Mouse (Mus musculus): Measurements from ENCODE around the gene Pan2. TPM values are rescaled to one million over a fixed set of nuclear protein-coding genes. Genes with fewer than 3 reads are reported as not detected.

The Pan2 gene
- total and polyA plus RNA-seq, 2 experiments from 2014 or later, result 14.3 to 25.2 TPM

GRCm38 (mm10) chr10:128298702-128299171, 4.4 kb upstream of the Pan2 start, which contains the start of gene Il23a:
TSS of gene Il23a (minus strand) at chr10:128298752.
- no peaks in the 10 kb centered on the region for H3K9me3 ChIP-seq (ENCODE audit: low read length)
- TF ChIP-seq CTCF (IDR thresholded peaks at IDR 0.05; ENCODE audit: low read depth), result no peak
- no peak within 1 kb of the TSS for H3K9ac ChIP-seq (replicated peaks; ENCODE audit: low read length)
- H3K27ac ChIP-seq, result no peak within 1 kb of the TSS; the same call in 1 of the 2 replicates
- 81% methylated on average over 11 of the region's 11 CpGs for WGBS
- H3K4me3 ChIP-seq (ENCODE audit: low read length), result no peak within 1 kb of the TSS
- peaks cover 7% of the 10 kb centered on the region; the same call in 1 of the 2 replicates for H3K4me1 ChIP-seq (ENCODE audit: insufficient read depth, low read length)
- no peak for ATAC-seq
- H3K4me2 ChIP-seq (ENCODE audit: low read depth, low read length), result no peak within 1 kb of the TSS
- no peaks in the 10 kb centered on the region for H3K27me3 ChIP-seq (ENCODE audit: insufficient read depth, low read length)
- no peak for DNase-seq (ENCODE audit: low spot score)
- H3K36me3 ChIP-seq (ENCODE audit: insufficient read depth, low read length), result no peaks in the 10 kb centered on the region

GRCm38 (mm10) chr10:128302357-128302756, 778 bp upstream of the Pan2 start:
- Histone ChIP-seq H3K27ac (peak overlapping the region; percentile 95), H3K9ac (replicated peaks; ENCODE audit: low read length) (peak overlapping the region; percentile 74), H3K36me3 (ENCODE audit: insufficient read depth, low read length) (no peaks in the 10 kb centered on the region), H3K4me2 (ENCODE audit: low read depth, low read length) (peak overlapping the region; percentile 68), H3K27me3 (ENCODE audit: insufficient read depth, low read length) (no peaks in the 10 kb centered on the region), H3K9me3 (ENCODE audit: low read length) (no peaks in the 10 kb centered on the region), H3K4me1 (ENCODE audit: insufficient read depth, low read length) (peaks cover 14% of the 10 kb centered on the region), H3K4me3 (ENCODE audit: low read length) (peak overlapping the region; percentile 46)
- WGBS, result 33% methylated on average over 3 of the region's 3 CpGs
- TF ChIP-seq CTCF (IDR thresholded peaks at IDR 0.05; ENCODE audit: low read depth), result no peak
- DNase-seq (ENCODE audit: low spot score) (no peak), ATAC-seq (no peak)

GRCm38 (mm10) chr10:128302785-128303125, 380 bp upstream of the Pan2 start:
- DNase-seq (ENCODE audit: low spot score) (peak; percentile 5), ATAC-seq (peak; percentile 63)
- Histone ChIP-seq H3K9ac (replicated peaks; ENCODE audit: low read length) (peak overlapping the region; percentile 74), H3K36me3 (ENCODE audit: insufficient read depth, low read length) (0 out of 2 replicates have a peak, but pooled peaks cover under 1% of the 10 kb centered on the region), H3K27ac (peak overlapping the region; percentile 95), H3K4me1 (ENCODE audit: insufficient read depth, low read length) (peaks cover 14% of the 10 kb centered on the region), H3K9me3 (ENCODE audit: low read length) (no peaks in the 10 kb centered on the region), H3K4me3 (ENCODE audit: low read length) (peak overlapping the region; percentile 46), H3K4me2 (ENCODE audit: low read depth, low read length) (peak overlapping the region; percentile 68), H3K27me3 (ENCODE audit: insufficient read depth, low read length) (no peaks in the 10 kb centered on the region)
- 0% methylated on average over 9 of the region's 9 CpGs for WGBS
- TF ChIP-seq CTCF (IDR thresholded peaks at IDR 0.05; ENCODE audit: low read depth), result no peak

GRCm38 (mm10) chr10:128309654-128310053, 6.5 kb downstream of the Pan2 start:
- H3K4me1 ChIP-seq (ENCODE audit: insufficient read depth, low read length), result no peaks in the 10 kb centered on the region
- H3K27me3 ChIP-seq (ENCODE audit: insufficient read depth, low read length), result no peaks in the 10 kb centered on the region
- 86% methylated on average over 7 of the region's 7 CpGs for WGBS
- H3K9me3 ChIP-seq (ENCODE audit: low read length), result no peaks in the 10 kb centered on the region
- ATAC-seq (no peak), DNase-seq (ENCODE audit: low spot score) (no peak)
- H3K9ac ChIP-seq (replicated peaks; ENCODE audit: low read length), result no peak overlapping the region
- TF ChIP-seq CTCF (IDR thresholded peaks at IDR 0.05; ENCODE audit: low read depth), result peak; percentile 23; the same call in 1 of the 2 replicates
- peaks cover 27% of the 10 kb centered on the region for H3K36me3 ChIP-seq (ENCODE audit: insufficient read depth, low read length)
- no peak overlapping the region for H3K4me3 ChIP-seq (ENCODE audit: low read length)
- no peak overlapping the region for H3K4me2 ChIP-seq (ENCODE audit: low read depth, low read length)
- H3K27ac ChIP-seq, result no peak overlapping the region

GRCm38 (mm10) chr10:128310177-128310576, 7.0 kb downstream of the Pan2 start:
- H3K9ac ChIP-seq (replicated peaks; ENCODE audit: low read length), result no peak overlapping the region
- DNase-seq (ENCODE audit: low spot score) (peak; percentile 46), ATAC-seq (no peak)
- H3K4me3 ChIP-seq (ENCODE audit: low read length), result no peak overlapping the region
- 35% methylated on average over 11 of the region's 11 CpGs for WGBS
- 0 out of 2 replicates have a peak overlapping the region, but pooled peaks have one; percentile 11 for H3K27ac ChIP-seq
- no peaks in the 10 kb centered on the region for H3K27me3 ChIP-seq (ENCODE audit: insufficient read depth, low read length)
- no peak for TF ChIP-seq CTCF (IDR thresholded peaks at IDR 0.05; ENCODE audit: low read depth)
- H3K36me3 ChIP-seq (ENCODE audit: insufficient read depth, low read length), result peaks cover 32% of the 10 kb centered on the region
- H3K4me1 ChIP-seq (ENCODE audit: insufficient read depth, low read length), result no peaks in the 10 kb centered on the region
- no peak overlapping the region for H3K4me2 ChIP-seq (ENCODE audit: low read depth, low read length)
- H3K9me3 ChIP-seq (ENCODE audit: low read length), result no peaks in the 10 kb centered on the region

GRCm38 (mm10) chr10:128310902-128311301, 7.8 kb downstream of the Pan2 start:
- no peak overlapping the region for H3K27ac ChIP-seq
- H3K4me2 ChIP-seq (ENCODE audit: low read depth, low read length), result no peak overlapping the region
- H3K4me1 ChIP-seq (ENCODE audit: insufficient read depth, low read length), result no peaks in the 10 kb centered on the region
- no peak for TF ChIP-seq CTCF (IDR thresholded peaks at IDR 0.05; ENCODE audit: low read depth)
- 87% methylated on average over 4 of the region's 4 CpGs for WGBS
- no peak overlapping the region for H3K9ac ChIP-seq (replicated peaks; ENCODE audit: low read length)
- no peak overlapping the region for H3K4me3 ChIP-seq (ENCODE audit: low read length)
- DNase-seq (ENCODE audit: low spot score), result no peak
- ATAC-seq, result no peak
- no peaks in the 10 kb centered on the region for H3K9me3 ChIP-seq (ENCODE audit: low read length)
- peaks cover 39% of the 10 kb centered on the region for H3K36me3 ChIP-seq (ENCODE audit: insufficient read depth, low read length)
- H3K27me3 ChIP-seq (ENCODE audit: insufficient read depth, low read length), result no peaks in the 10 kb centered on the region

- no peak overlapping the region for H3K27ac ChIP-seq
- no peak for TF ChIP-seq CTCF (IDR thresholded peaks at IDR 0.05; ENCODE audit: low read depth)
- H3K9me3 ChIP-seq (ENCODE audit: low read length), result no peaks in the 10 kb centered on the region
- no peaks in the 10 kb centered on the region for H3K27me3 ChIP-seq (ENCODE audit: insufficient read depth, low read length)
- 92% methylated on average over 8 of the region's 8 CpGs for WGBS
- H3K4me3 ChIP-seq (ENCODE audit: low read length), result no peak overlapping the region
- H3K9ac ChIP-seq (replicated peaks; ENCODE audit: low read length), result no peak overlapping the region
- no peak overlapping the region for H3K4me2 ChIP-seq (ENCODE audit: low read depth, low read length)
- no peak for ATAC-seq
- DNase-seq (ENCODE audit: low spot score), result no peak
- peaks cover 72% of the 10 kb centered on the region for H3K36me3 ChIP-seq (ENCODE audit: insufficient read depth, low read length)
- H3K4me1 ChIP-seq (ENCODE audit: insufficient read depth, low read length), result no peaks in the 10 kb centered on the region
Observed at GRCm38 (mm10) chr10:128315578-128315977, 12.4 kb downstream of the Pan2 start.
